Mouse (Mus musculus): ENCODE results near the gene Exph5. TPM values are rescaled to one million over a fixed set of nuclear protein-coding genes. Genes with fewer than 3 reads are reported as not detected.
A peak's percentile ranks its signal among the peaks of the same experiment; 100 is the strongest.

Exph5 gene
- polyA plus RNA-seq, 1 experiment from 2014 or later = 0.73 TPM

DNA sequence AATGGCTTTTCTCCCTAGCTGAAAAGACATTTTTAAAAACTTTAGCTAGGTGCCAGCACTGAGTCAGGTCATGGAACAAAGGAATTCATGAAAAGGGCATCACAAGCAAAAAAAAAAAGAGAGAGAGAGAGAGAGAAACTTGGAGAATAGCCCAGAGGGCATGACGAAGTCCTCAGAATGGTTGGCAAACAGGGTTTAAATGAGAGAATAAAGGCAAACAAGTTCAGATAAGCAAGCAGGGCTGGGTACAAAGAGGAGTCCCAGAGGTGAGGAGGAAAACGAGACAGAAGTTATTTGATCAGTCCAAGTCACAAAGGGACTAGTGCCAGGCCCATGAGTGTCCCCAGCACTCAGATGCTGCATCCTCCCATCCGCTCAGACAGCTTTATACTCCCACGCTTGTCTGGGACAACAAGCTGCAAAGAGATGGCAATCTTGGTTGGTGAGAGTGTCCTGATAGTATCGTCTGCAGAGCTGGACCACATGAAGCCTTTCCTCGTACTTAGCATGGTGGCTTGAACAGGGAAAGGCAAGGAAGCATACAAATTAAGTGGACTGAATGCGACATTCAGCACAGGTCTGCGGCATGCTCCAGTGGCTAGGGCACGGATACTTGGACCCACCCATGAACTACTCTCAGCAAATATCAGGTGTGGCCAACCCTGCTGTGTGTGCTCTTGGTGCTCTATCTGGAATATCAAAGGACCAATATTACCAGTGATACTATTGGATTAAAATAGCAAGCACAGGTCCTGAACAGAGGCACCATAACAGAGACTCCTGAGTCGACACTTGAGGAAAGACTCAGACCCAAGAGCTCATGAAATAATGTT is 22.2 kb downstream of the Exph5 start:
- Histone ChIP-seq H3K27ac (replicated peaks) (no peak overlapping the region), H3K4me3 (no peak overlapping the region), H3K27me3 (ENCODE audit: low read depth, poor library complexity, severe bottlenecking) (no peaks in the 10 kb centered on the region), H3K9me3 (replicated peaks) (no peaks in the 10 kb centered on the region), H3K36me3 (no peaks in the 10 kb centered on the region), H3K4me1 (0 out of 2 replicates have a peak, but pooled peaks cover 3% of the 10 kb centered on the region)
- DNase-seq (ENCODE audit: low spot score) = no peak
- 85% methylated on average over 10 of the region's 10 CpGs for WGBS

DNA sequence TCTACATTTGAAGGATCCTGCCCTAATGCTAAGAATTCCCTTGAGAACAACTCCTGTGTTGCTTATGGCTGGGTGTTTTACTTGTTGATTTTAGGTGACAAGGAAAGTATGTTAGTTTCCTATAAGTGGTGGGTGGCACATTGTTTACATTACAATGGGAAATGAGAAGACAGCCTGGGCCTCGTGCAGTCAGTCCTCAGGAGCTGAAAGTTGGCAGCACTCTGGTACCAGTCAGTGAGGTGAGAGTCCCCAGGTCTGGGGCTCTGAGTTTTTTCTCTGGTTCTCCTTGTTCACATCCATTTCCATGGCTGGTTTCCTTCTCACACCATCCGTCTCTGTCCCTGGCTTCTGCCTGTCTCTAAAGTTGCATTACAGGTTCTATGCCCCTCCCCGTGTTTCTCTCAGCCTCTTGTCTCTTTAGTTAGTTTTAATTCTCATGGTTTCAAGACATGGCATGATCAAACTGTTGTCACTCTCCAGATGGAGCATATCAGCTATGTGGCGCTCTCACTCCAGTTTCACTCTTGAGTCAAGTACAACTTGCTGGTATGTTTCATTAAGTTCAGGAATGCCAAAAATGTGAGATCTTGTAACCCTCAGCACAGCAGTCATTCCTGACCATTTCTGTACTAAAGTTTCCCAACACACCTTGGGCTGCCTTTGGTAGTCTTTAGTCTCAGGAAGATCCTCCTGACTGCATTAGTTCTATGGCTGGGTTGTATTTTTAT is 24.1 kb downstream of the Exph5 start:
- no peak overlapping the region for H3K27ac ChIP-seq (replicated peaks)
- no peak for DNase-seq (ENCODE audit: low spot score)

DNA sequence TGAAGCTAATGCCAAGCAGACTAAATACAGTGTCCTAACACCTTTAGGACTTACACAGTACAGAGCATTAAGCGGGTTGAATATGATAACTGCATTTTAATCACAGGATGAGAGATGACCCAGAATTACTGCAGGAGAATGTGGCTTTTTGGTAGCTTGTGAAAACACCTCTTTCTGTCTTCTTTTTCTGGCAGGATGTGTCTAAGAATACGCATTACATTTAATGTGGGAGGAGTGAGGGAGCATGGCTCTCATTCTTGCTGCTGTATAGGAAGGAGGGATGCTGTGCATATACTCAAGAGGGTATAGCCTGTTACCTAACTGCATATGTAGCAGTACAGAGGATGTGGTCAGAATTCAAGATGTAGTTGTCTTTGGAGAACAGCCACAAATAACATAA is 26.7 kb downstream of the Exph5 start:
- Histone ChIP-seq H3K9me3 (replicated peaks) (no peaks in the 10 kb centered on the region; the same call in 1 of the 2 replicates), H3K4me3 (no peak overlapping the region), H3K36me3 (no peaks in the 10 kb centered on the region), H3K27ac (replicated peaks) (no peak overlapping the region), H3K4me1 (peaks cover 19% of the 10 kb centered on the region), H3K27me3 (ENCODE audit: low read depth, poor library complexity, severe bottlenecking) (no peaks in the 10 kb centered on the region)
- WGBS = 88% methylated on average over 2 of the region's 2 CpGs
- DNase-seq (ENCODE audit: low spot score) = no peak

More for the DNA sequence above, 24.1 kb downstream of the Exph5 start:
- Histone ChIP-seq H3K9me3 (replicated peaks) (no peaks in the 10 kb centered on the region), H3K4me1 (peaks cover 19% of the 10 kb centered on the region), H3K36me3 (no peaks in the 10 kb centered on the region), H3K27me3 (ENCODE audit: low read depth, poor library complexity, severe bottlenecking) (no peaks in the 10 kb centered on the region), H3K4me3 (no peak overlapping the region)
- WGBS = 62% methylated on average over 4 of the region's 4 CpGs

GRCm38 (mm10) chr9:53329301-53330206 is 28.1 kb downstream of the Exph5 start:
- Histone ChIP-seq H3K36me3 (no peaks in the 10 kb centered on the region), H3K4me1 (peaks cover 19% of the 10 kb centered on the region), H3K9me3 (replicated peaks) (no peaks in the 10 kb centered on the region; the same call in 1 of the 2 replicates), H3K4me3 (no peak overlapping the region), H3K27ac (replicated peaks) (peak overlapping the region; percentile 74), H3K27me3 (ENCODE audit: low read depth, poor library complexity, severe bottlenecking) (no peaks in the 10 kb centered on the region)
- peak; percentile 33 for DNase-seq (ENCODE audit: low spot score)
- 30% methylated on average over 6 of the region's 6 CpGs for WGBS

DNA sequence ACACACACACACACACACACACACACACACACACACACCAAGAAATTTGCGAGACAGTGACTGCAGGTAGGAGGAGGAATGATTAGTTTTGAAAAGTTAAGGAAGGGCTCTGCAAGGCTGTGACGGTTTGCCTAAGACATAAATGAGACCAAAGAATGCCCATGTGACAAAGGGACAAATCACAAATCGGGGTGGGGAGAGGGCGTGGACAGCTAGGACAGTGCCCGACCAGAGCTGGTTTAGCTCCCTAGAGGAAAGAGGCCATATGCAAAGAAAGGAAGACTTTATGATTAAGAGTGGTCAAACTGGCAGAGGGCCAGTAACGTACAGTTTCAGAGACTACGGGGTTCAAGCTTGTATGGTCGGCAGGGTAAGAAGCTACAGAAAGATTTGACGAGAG is 28.8 kb downstream of the Exph5 start:
- Histone ChIP-seq H3K9me3 (replicated peaks) (no peaks in the 10 kb centered on the region; the same call in 1 of the 2 replicates), H3K36me3 (no peaks in the 10 kb centered on the region), H3K4me1 (peaks cover 19% of the 10 kb centered on the region), H3K27me3 (ENCODE audit: low read depth, poor library complexity, severe bottlenecking) (no peaks in the 10 kb centered on the region), H3K4me3 (no peak overlapping the region), H3K27ac (replicated peaks) (peak overlapping the region; percentile 74)
- no peak for DNase-seq (ENCODE audit: low spot score)
- 82% methylated on average over 9 of the region's 9 CpGs for WGBS

DNA sequence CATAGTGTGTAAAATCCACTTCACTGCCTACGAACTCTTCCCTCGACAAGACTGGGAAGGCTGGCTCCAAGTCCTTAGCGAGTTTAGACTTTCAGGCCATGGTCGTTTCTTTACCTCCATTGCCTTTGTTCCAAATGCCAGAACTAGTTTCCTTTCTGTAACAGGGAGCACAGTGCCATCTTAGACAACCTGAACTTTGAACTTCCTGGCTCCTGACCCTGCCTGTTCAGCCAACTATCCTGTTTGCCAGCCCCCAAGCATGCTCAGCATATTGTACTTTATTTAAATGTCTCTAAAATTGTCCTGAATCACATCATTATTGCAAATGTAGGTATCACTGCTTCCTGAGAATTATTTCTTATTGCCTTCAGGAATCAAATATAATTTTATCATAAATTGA is 32.0 kb downstream of the Exph5 start:
- WGBS = 78% methylated on average over 4 of the region's 4 CpGs
- H3K4me3 ChIP-seq = no peak overlapping the region
- peaks cover 16% of the 10 kb centered on the region for H3K4me1 ChIP-seq
- no peak overlapping the region for H3K27ac ChIP-seq (replicated peaks)
- H3K9me3 ChIP-seq (replicated peaks) = no peaks in the 10 kb centered on the region; the same call in 1 of the 2 replicates
- no peaks in the 10 kb centered on the region for H3K27me3 ChIP-seq (ENCODE audit: low read depth, poor library complexity, severe bottlenecking)
- no peaks in the 10 kb centered on the region for H3K36me3 ChIP-seq
- DNase-seq (ENCODE audit: low spot score) = no peak

DNA sequence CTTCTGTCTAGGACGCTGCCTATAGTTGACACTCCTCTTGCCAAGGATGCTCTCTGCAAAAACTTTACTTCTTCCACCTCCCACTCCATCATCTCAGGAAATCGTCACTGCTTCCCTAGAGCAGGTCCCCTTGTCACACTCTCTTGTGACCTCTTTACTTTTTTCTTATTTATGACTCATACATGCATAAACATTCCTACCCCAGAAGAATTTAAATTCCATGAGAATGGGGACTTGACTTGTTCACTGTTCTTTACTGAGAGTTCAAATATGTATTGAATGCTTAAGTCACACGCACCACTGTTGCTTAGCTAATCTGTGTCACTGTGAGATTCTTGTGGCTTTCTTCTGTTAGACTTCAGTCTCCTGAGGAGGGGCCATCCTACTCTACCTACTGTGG is 33.7 kb downstream of the Exph5 start:
- no peak for DNase-seq (ENCODE audit: low spot score)
- Histone ChIP-seq H3K27ac (replicated peaks) (no peak overlapping the region), H3K4me3 (no peak overlapping the region), H3K27me3 (ENCODE audit: low read depth, poor library complexity, severe bottlenecking) (peaks cover 5% of the 10 kb centered on the region; the same call in 1 of the 2 replicates), H3K36me3 (no peaks in the 10 kb centered on the region), H3K4me1 (peaks cover 4% of the 10 kb centered on the region), H3K9me3 (replicated peaks) (no peaks in the 10 kb centered on the region; the same call in 1 of the 2 replicates)
- 88% methylated on average over 3 of the region's 3 CpGs for WGBS

GRCm38 (mm10) chr9:53339603-53340002 is 38.1 kb downstream of the Exph5 start:
- WGBS = 89% methylated on average over 7 of the region's 7 CpGs
- H3K4me1 ChIP-seq = peaks cover 7% of the 10 kb centered on the region

DNA sequence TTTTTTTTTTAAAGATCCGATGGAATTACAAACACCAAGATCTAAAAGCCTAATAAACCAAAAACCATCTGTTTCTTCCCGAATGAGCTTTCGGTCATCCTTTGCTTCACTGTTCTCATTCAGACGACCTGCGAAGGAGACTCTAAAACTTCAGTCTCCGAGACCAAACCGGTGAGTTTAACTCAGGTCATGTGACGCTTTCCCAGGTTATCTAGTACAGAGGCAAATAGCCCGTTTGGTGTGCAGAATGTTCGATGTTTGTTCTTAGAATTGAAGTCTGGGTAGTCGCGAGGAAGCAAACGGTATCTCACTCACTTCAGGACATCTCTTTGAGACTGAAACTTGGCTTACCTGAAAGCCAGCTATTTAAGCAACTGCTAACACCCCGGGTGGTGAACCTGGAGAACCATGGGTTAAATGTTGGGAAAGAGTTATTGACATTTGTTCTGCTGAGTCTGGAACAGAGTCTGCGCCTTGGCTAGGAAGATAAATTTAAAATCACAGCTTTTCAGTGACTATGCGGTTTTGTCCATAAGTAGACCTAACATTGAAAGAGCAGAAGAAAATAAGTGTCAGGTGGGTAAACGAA is 39.0 kb downstream of the Exph5 start:
- no peak for DNase-seq (ENCODE audit: low spot score)
- Histone ChIP-seq H3K27ac (replicated peaks) (no peak overlapping the region), H3K36me3 (no peaks in the 10 kb centered on the region), H3K9me3 (replicated peaks) (no peaks in the 10 kb centered on the region), H3K27me3 (ENCODE audit: low read depth, poor library complexity, severe bottlenecking) (peaks cover 21% of the 10 kb centered on the region), H3K4me3 (peak overlapping the region; percentile 47; the same call in 1 of the 2 replicates), H3K4me1 (peaks cover 7% of the 10 kb centered on the region)
- WGBS = 56% methylated on average over 17 of the region's 17 CpGs

More at GRCm38 (mm10) chr9:53339603-53340002, 38.1 kb downstream of the Exph5 start:
- Histone ChIP-seq H3K36me3 (no peaks in the 10 kb centered on the region), H3K4me3 (no peak overlapping the region), H3K9me3 (replicated peaks) (no peaks in the 10 kb centered on the region), H3K27ac (replicated peaks) (no peak overlapping the region), H3K27me3 (ENCODE audit: low read depth, poor library complexity, severe bottlenecking) (peaks cover 21% of the 10 kb centered on the region)
- DNase-seq (ENCODE audit: low spot score) = no peak

GRCm38 (mm10) chr9:53340969-53341368 is 39.5 kb downstream of the Exph5 start:
- Histone ChIP-seq H3K9me3 (replicated peaks) (no peaks in the 10 kb centered on the region), H3K4me1 (peaks cover 7% of the 10 kb centered on the region), H3K27me3 (ENCODE audit: low read depth, poor library complexity, severe bottlenecking) (peaks cover 21% of the 10 kb centered on the region), H3K36me3 (no peaks in the 10 kb centered on the region), H3K27ac (replicated peaks) (no peak overlapping the region), H3K4me3 (peak overlapping the region; percentile 47)
- WGBS = 15% methylated on average over 14 of the region's 14 CpGs
- peak; percentile 23 for DNase-seq (ENCODE audit: low spot score)

DNA sequence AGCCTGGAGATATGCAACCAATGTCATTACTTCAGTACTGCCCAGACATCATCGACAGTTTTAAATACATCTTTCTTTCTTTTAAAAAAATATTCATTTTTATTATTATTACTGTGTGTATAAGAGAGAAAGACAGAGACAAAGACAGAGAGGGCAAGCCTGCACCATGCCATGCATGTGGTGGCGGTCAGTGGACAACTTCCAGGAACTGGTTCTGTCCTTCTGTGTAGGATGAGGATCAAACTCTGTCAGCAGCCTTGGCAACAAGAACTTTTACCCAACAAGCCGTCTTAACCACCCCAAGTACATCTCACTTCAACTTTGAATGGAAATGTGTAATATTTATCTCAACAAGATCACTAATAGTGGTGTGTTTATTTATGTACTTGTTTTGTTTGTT is 40.5 kb downstream of the Exph5 start:
- peaks cover 7% of the 10 kb centered on the region for H3K4me1 ChIP-seq
- H3K27me3 ChIP-seq (ENCODE audit: low read depth, poor library complexity, severe bottlenecking) = peaks cover 21% of the 10 kb centered on the region
- no peak overlapping the region for H3K4me3 ChIP-seq
- 86% methylated on average over 3 of the region's 3 CpGs for WGBS
- H3K36me3 ChIP-seq = no peaks in the 10 kb centered on the region
- H3K27ac ChIP-seq (replicated peaks) = no peak overlapping the region
- no peak for DNase-seq (ENCODE audit: low spot score)
- no peaks in the 10 kb centered on the region for H3K9me3 ChIP-seq (replicated peaks)
